Mouse (Mus musculus) liver (tissue): Measurements from ENCODE around the gene Tbc1d2b.
A peak's percentile ranks its signal among the peaks of the same experiment; 100 is the strongest.

Source experiments
- DNase-seq: peaks from one replicate; pipeline ENCODE4 v3.0.0-alpha.2; 2020; ENCODE audit warnings: mixed read lengths

Tbc1d2b gene

GRCm38 (mm10) chr9:90200501-90200900, 70.1 kb downstream of the Tbc1d2b start:
- no peak for DNase-seq

GRCm38 (mm10) chr9:90199611-90200010, 71.0 kb downstream of the Tbc1d2b start:
- DNase-seq = no peak

DNA sequence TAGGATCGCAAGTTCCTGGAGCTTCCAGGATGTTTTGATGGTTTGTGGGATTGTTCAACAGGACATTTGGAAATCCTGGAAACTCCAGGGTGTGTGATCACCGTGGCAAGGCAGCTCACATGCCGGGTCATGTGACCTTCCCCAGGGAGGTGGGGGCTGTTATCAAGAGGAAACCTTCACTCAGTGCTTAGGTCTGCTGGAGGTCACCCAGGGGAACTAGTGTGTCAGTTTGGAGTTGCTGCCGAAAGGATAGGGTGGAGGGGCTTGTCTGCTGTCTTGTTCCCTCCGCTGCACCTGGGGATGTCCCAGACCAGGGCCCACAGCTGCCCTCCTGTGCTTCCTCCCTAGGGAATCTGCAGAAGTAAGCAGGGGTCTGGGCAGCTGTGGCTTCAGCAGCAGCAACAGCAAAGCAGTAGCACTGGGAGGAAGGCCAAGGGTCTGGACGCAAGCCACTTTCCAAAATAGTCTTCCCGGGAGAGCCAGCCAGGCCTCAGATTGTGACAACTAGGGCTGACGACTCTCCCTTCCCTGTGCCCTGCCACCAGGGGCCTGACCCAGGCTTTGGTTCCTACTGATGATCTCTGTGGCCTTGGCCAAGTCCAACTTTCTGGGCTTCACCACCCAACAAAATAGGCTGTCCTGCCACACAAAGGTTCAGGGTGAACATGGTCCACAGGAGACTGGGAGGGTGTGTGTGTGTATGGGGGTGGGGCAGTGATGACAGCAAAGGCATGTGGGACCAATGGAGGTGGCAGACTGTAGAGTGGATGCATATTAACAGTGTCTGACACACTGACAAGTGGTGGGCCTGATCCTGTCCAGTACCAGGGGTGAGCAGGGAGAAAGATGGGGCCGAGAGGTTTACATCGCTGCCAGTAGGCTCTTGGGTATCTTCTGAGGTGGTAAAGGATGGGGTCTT, 71.8 kb downstream of the Tbc1d2b start:
- no peak for DNase-seq

DNA sequence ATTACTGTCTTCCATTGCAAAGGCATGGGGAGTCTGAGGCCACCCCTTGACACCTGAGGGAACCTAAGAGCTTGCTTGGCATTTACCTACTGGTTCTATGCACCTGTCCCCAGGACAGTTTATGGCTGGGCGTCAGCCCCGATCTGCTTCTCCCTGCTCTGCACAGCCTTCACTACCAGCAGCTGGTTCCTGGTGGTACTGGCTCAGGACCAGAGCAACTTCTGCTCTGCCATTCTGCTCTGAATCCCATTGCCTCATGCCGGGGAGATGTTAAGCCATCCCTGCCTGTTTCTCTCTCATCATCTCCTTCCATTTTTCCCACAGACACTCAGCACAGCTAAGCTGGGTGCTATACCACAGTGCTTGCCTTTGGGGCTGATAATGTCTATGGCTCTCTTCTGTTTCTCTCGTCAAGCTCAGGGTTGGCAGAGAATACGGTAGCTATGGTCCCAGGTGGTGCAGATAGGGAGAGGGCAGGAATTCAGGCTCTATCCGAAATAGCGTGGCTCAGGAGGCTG, 72.7 kb downstream of the Tbc1d2b start:
- DNase-seq = no peak

DNA sequence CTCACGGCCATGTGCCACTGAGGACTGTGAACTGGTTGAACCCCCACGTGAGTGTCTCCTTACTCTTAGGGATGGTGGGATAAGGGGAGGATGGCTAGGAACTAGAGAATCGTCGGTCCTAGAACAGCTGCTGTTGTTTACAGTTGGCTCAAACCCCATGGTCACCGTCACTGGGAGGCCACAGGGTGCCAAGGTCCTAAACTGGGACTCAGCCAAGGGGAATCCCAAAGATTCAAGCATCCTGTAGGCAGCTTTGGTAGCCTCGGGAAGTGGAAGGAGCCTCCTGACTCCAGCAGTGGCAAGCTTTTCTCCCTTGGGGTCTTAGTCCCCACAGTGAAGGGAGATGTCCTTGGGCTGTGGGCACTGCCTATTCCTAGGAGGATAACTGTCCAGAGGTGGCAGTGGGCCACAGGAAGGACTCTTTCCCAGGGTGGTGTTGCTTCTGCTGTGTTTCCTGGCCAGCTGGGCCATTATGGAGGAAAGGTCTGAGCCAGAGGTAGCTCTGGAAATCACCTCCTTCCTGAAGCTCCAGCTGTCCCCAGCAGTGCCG, 73.4 kb downstream of the Tbc1d2b start:
- no peak for DNase-seq

DNA sequence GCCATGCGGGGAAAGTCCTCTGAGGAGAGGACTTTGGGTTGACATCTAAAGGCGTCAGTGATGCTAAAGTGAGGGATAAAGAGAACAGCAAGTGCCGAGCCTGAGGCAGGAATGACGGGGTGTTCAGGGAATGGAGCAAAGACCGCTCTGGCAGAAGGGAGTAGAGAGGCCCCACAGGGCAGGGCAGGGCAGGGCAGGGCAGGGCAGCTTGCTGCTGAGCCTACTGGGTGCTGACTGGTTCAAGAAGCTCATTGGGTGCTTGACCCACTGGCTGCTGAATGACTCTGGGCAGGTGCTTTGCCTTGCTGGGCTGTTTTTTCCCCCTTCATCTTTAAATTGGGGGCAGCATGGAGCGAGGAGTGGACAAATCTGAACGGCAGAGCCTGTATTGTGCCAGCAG, 74.3 kb downstream of the Tbc1d2b start:
- no peak for DNase-seq

- no peak for DNase-seq
Measured at GRCm38 (mm10) chr9:90195000-90195399, 75.6 kb downstream of the Tbc1d2b start.

DNA sequence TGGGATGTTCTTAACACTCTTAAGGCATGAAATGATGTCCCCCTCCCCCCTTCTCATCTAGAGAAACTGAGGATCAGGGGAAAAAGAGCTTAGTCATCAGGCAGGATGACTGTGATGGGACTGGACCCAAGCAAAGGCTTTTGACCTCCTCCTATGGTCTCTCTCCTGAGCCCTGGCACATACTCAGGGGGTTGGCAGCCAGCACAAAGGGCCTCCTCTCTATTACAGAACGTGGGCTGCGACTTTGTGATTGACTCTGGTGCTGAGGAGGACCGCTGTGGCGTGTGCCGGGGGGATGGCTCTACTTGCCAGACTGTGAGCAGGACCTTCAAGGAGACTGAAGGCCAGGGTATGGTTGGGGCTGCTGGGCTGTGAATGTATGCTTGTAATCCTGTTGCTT, 81.2 kb downstream of the Tbc1d2b start:
- no peak for DNase-seq

DNA sequence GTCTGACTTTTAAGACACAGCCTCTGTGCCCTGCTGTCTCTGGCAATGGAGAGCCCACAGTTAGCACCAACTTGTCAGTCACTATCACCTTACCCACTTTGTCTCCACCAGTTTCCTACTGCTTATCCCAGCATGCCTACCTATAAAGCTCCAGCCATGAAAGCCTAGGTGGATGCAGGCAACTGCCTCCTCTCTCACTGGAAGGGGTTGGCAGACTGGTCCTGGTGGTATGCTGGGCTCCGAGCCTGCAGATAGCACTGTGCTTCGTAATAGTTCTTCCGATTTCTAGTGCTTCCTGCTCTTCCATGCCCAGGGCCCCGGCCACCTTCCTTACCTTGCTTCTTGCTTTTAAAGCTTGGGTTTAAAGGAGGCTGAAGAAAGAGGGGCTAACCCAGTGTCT, 81.7 kb downstream of the Tbc1d2b start:
- no peak for DNase-seq

- DNase-seq = no peak
Measured at GRCm38 (mm10) chr9:90185356-90185910, 85.2 kb downstream of the Tbc1d2b start.

GRCm38 (mm10) chr9:90184116-90184515, 86.5 kb downstream of the Tbc1d2b start:
- peak; percentile 40 for DNase-seq

- DNase-seq = no peak
Measured at GRCm38 (mm10) chr9:90183550-90183949, 87.1 kb downstream of the Tbc1d2b start.

DNA sequence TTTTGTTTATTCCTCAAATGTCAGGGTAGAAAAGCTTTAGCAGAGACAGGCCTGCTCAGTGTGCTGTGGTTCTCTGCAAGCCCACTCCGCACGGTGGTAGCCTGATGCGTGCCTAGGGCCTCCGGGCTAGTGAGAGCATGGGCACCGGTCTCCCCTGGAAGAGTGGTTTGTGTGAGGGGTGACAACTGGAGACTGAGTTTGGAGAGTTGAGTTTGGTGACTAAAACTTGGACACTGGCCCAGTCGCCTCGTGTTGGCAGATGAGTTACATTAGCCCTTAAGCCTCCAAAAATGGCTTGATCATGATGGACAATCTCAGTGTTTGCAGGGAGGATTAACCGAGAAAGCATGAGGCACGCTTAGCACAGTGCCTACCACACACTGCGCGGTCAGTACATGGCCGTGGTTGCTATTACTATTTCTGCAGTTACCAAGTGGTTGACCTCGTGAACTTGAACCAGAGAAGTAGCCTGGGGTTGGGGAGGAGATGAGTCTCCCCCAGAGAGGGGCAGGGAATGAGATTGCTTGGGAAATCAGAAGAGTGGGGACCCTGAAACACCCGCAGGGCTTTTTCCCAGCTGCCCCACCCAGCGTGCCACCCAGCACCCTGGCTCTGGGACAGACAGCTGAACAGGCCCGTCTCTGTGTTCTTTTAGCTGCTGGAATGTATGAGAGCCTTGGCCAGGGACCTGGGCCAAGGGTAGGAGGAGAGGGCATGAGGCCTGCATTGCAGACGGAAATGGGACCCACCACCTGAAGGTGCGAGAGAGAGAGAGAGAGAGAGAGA, 87.8 kb downstream of the Tbc1d2b start:
- no peak for DNase-seq

DNA sequence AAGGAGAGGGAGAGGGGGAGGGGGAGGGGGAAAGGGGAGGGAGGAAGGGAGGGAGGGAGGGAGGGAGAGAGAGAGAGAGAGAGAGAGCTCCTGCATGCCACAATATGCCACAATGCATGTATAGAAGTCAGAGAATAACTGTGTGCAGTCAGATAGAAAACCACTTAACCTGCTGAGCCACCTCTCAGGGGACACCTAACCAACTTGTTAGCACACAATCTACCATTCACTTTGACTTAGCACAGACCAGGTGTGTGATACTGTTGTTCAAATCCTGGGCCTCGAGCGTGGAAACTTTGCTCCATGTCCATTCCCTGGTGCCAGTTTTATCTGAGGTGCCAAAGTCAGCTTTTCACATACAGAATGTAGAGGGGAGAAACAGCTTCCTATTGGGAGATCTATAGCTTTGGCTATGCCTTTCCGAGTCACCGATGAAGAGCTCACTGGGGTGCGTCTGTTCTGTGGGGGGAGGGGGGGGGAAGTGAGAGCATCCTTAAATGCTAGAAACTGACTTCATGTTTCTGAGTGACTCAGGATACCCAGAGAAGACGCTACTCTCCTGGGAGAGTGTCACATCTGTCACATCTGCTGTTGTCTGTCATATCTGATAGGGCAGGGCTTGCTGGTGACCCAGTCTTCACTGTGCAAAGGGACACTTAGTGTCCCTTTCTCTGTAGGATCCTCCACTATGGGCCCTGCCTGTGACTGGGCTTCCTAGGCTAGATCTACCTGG, 88.8 kb downstream of the Tbc1d2b start:
- no peak for DNase-seq

GRCm38 (mm10) chr9:90179409-90179808, 91.2 kb downstream of the Tbc1d2b start:
- no peak for DNase-seq

DNA sequence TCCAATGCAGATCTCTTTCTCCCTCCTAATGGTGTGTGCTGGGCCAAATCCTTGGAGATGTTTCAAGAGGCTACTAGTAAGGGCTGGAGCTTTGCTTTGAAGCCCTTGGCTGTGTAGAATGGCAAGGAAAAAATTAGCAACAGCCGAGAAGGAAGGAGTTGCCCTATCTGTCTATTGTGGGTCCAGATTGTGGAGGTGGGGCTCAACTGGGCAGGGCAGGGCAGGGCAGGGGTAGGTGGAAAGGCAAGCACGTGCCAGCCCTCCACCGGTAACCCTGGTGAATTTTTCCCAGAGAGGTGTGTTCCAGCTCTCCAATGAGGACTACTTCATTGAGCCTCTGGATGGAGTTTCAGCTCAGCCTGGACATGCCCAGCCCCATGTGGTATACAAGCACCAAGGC, 97.3 kb downstream of the Tbc1d2b start:
- no peak for DNase-seq

DNA sequence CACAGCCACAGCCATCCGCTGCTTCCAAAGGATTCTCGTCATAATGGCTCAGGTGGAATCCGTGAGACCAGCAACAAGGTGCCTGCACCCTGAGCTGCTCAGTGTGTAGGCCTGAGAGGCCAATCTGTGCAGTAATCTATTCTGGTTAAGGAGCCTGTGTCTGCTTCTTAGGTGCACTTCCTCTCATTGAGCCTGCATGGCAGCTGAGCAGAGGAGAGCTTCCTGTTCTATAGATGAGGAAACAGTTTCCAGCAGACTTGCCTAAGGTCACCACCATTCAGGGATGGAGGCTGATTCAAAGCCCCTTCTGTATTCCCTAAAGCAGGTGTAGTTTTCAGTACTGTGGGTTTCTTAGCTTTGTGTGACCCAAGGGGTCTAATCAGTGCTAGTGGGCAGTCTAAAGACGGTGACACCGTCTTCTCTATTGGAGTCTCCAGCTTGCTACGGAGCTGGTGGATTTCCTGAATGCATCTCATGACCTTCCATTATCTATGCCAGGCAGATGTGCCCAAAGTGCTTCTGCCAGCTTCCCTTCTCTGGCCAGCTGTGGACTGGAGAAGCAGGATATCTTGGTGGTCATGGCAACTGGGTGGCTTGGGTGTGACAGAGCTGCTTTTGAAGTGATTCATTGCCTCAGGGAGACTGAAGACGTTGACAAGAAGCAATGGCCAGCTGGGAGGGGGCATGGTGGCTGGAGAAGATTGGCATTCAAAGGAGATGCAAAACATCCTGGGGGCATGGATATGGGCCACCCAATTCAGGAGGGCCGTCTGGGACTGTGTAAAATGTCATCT, 97.9 kb downstream of the Tbc1d2b start:
- DNase-seq = no peak

- no peak for DNase-seq
Measured at GRCm38 (mm10) chr9:90171421-90171820, 99.2 kb downstream of the Tbc1d2b start.

DNA sequence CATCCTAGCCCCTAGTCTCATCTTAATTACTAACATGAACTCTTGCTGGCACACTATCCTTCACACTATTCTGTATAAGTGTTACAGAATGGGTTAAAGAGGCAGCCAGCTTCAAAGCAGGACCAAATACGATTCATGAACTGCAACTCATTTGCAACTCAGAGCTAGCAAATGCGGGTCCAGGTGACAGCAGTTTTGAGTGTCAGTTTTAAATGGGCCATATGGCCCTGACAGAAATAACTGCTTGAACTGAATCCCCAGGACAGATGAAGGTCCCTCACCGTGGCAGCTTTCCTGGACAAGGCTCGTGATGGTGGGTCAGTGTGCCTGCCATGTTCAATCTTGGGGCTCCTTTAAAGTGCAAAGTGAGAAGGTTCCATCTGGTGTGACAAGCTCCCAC, 100.6 kb downstream of the Tbc1d2b start:
- no peak for DNase-seq

DNA sequence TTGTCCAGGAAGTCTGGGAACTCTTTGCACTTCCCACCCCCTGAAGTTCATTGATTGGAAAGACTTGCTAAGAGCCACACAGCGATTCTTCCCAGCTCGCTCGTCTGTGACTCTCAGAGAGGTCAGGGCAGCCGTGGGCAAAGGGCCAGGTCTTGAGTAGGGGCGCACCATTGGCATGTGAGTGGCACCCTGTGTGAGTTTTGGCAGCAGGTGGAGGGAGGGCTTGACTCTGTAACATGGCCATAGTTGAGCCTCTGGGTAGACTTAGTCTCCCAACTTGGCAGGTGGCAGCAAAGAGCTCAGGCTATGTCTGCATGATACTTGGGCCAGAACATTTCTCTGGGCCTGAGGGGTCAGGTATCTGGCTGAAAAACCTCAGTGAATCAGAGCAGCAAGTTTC, 104.0 kb downstream of the Tbc1d2b start:
- DNase-seq = no peak

DNA sequence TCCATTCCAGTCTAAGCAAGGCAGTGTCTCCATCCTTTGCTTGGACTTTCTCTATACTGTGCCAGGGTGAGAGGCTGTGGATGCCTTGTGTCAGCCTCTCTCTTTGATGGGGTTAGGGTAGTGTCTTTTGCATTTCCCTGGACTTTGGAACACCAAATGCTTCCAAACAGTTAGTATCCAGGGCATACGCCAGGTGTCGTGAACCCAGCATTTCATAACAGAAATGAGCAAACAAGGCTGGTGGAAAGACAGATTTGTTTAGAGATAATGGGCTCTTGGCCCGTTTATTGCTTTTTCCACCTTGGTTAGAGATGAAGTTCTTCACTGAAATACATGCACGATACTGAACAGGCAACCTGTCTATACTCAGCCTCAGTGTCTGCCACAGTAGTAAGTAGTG, 105.0 kb downstream of the Tbc1d2b start:
- no peak for DNase-seq
